9 mouse cellular contexts compared by ENCODE assay signal in genomic region chr5:18916688-18917285, GRCm38 (mm10).
DNase-seq lines count a peak whose midpoint lies in the region; ATAC-seq lines count a peak whose summit lies in the region.
"Had no signal": no experiment of that assay in that cellular context is flagged by ENCODE, and none has a peak within 500 bp of the region (broad histone marks: within the 10 kb centered on the region; RNA-seq: fewer than 3 reads in every experiment).

No protein-coding gene starts in this region.

- H3K27me3 ChIP-seq in neural tube, embryonic 11.5 days (ENCODE audit: control insufficient read depth, insufficient read depth, low read length), result no peaks in the 10 kb centered on the region
- H3K27me3 ChIP-seq: embryonic facial prominence, embryonic 12.5 days had no signal

- no peaks in the 10 kb centered on the region for H3K4me1 ChIP-seq in neural tube, embryonic 11.5 days (ENCODE audit: control insufficient read depth, insufficient read depth, low read length)
- H3K4me1 ChIP-seq: embryonic facial prominence, embryonic 12.5 days had no signal

- no peak overlapping the region for H3K4me2 ChIP-seq in neural tube, embryonic 11.5 days (ENCODE audit: low read depth)
- H3K4me2 ChIP-seq: embryonic facial prominence, embryonic 12.5 days had no signal

- DNase-seq in A20 (ENCODE audit: low read depth, low spot score), result peak; percentile 5
- peak; percentile 24 for DNase-seq in Muller cell, postnatal 12 days (ENCODE audit: inconsistent ontology term)
- DNase-seq in cerebellum, postnatal 36 days, result peak; percentile 45 to 47
- DNase-seq in frontal cortex, postnatal 25 days (ENCODE audit: low spot score in 2 of 2), result peak; percentile 49 to 66
- peak; percentile 44 for DNase-seq in layer of hippocampus, adult 9-10 months (ENCODE audit: low spot score)
- peak; percentile 46 for DNase-seq in neural tube, embryonic 11.5 days (ENCODE audit: low spot score)
- DNase-seq in thymus, postnatal 4 days, result no peak
- no peak for DNase-seq in T-cell, adult 2 months (ENCODE audit: low spot score)

- no peaks in the 10 kb centered on the region for H3K9me3 ChIP-seq in neural tube, embryonic 11.5 days (ENCODE audit: control insufficient read depth, low read length)
- H3K9me3 ChIP-seq: embryonic facial prominence, embryonic 12.5 days had no signal

- peak; percentile 67 for ATAC-seq in neural tube, embryonic 11.5 days (ENCODE audit: insufficient read depth, low FRiP score, low TSS enrichment)

- WGBS in neural tube, embryonic 11.5 days, result 48% methylated on average over 7 of the region's 7 CpGs

- no peak overlapping the region for H3K4me3 ChIP-seq in neural tube, embryonic 11.5 days (ENCODE audit: low read depth, low read length)
- H3K4me3 ChIP-seq: embryonic facial prominence, embryonic 12.5 days had no signal

- no peak overlapping the region for H3K9ac ChIP-seq in neural tube, embryonic 11.5 days (ENCODE audit: low read length)
- H3K9ac ChIP-seq: embryonic facial prominence, embryonic 12.5 days had no signal

- H3K27ac ChIP-seq in neural tube, embryonic 11.5 days (ENCODE audit: low read depth, low read length), result no peak overlapping the region
- H3K27ac ChIP-seq: embryonic facial prominence, embryonic 12.5 days had no signal

- H3K36me3 ChIP-seq in neural tube, embryonic 11.5 days (ENCODE audit: control insufficient read depth, insufficient read depth, low read length), result no peaks in the 10 kb centered on the region
- H3K36me3 ChIP-seq: embryonic facial prominence, embryonic 12.5 days had no signal

Comparison
In these comparisons a context has a peak if more than half of its experiments do, and no peak if none do; other contexts are left out.
1. DNase-seq: peak in A20 (single experiment), Muller cell, postnatal 12 days (single experiment), cerebellum, postnatal 36 days (2 of 2), frontal cortex, postnatal 25 days (2 of 2), layer of hippocampus, adult 9-10 months (single experiment) and neural tube, embryonic 11.5 days (single experiment); none in thymus, postnatal 4 days (single experiment) and T-cell, adult 2 months (single experiment).